Mouse (Mus musculus): ENCODE data around the gene Bag2. TPM values are rescaled to one million over a fixed set of nuclear protein-coding genes. Genes with fewer than 3 reads are reported as not detected.

The Bag2 gene
- 51.8 and 52.3 TPM in 2 replicates for polyA plus RNA-seq (2016; fragmentation: Nextera tagmentation; extraction: Ambion mirVana)

GRCm38 (mm10) chr1:33757491-33758041 lies at the start of gene Bag2:
Gene Bag2 (minus strand): TSS chr1:33757795.
- Histone ChIP-seq H3K4me1 (peaks cover 30% of the 10 kb centered on the region), H3K27me3 (ENCODE audit: poor library complexity, severe bottlenecking) (no peaks in the 10 kb centered on the region), H3K9me3 (no peaks in the 10 kb centered on the region; the same call in 1 of the 2 replicates), H3K36me3 (replicated peaks) (peaks cover 48% of the 10 kb centered on the region), H3K27ac (peak within 1 kb of the TSS; percentile 93), H3K4me3 (peak within 1 kb of the TSS; percentile 78)
- under 1% methylated on average over 58 of the region's 61 CpGs for WGBS
- DNase-seq (ENCODE audit: extremely low spot score, low spot score) = peak; percentile 67

GRCm38 (mm10) chr1:33803323-33803722 lies 45.7 kb upstream of the Bag2 start:
- 98% methylated on average over 2 of the region's 2 CpGs for WGBS
- Histone ChIP-seq H3K4me3 (no peak overlapping the region), H3K4me1 (no peaks in the 10 kb centered on the region), H3K27ac (no peak overlapping the region), H3K27me3 (ENCODE audit: poor library complexity, severe bottlenecking) (no peaks in the 10 kb centered on the region), H3K9me3 (no peaks in the 10 kb centered on the region), H3K36me3 (replicated peaks) (peaks cover 96% of the 10 kb centered on the region)
- DNase-seq (ENCODE audit: extremely low spot score, low spot score) = no peak

GRCm38 (mm10) chr1:33799620-33800019 lies 42.0 kb upstream of the Bag2 start:
- Histone ChIP-seq H3K9me3 (no peaks in the 10 kb centered on the region), H3K27ac (no peak overlapping the region), H3K27me3 (ENCODE audit: poor library complexity, severe bottlenecking) (no peaks in the 10 kb centered on the region), H3K4me1 (no peaks in the 10 kb centered on the region), H3K36me3 (replicated peaks) (peaks cover 97% of the 10 kb centered on the region), H3K4me3 (no peak overlapping the region)
- no peak for DNase-seq (ENCODE audit: extremely low spot score, low spot score)
- 91% methylated on average over 3 of the region's 3 CpGs for WGBS

- Histone ChIP-seq H3K27ac (no peak overlapping the region), H3K4me3 (no peak overlapping the region), H3K4me1 (no peaks in the 10 kb centered on the region), H3K9me3 (no peaks in the 10 kb centered on the region), H3K36me3 (replicated peaks) (peaks cover 38% of the 10 kb centered on the region), H3K27me3 (ENCODE audit: poor library complexity, severe bottlenecking) (no peaks in the 10 kb centered on the region)
- no peak for DNase-seq (ENCODE audit: extremely low spot score, low spot score)
- 80% methylated on average over 3 of the region's 3 CpGs for WGBS
These were observed 30.9 kb upstream of the Bag2 start for GRCm38 (mm10) chr1:33788493-33788892.

GRCm38 (mm10) chr1:33788072-33788471 lies 30.5 kb upstream of the Bag2 start:
- Histone ChIP-seq H3K4me3 (no peak overlapping the region), H3K4me1 (no peaks in the 10 kb centered on the region), H3K9me3 (no peaks in the 10 kb centered on the region), H3K36me3 (replicated peaks) (peaks cover 38% of the 10 kb centered on the region), H3K27me3 (ENCODE audit: poor library complexity, severe bottlenecking) (no peaks in the 10 kb centered on the region), H3K27ac (no peak overlapping the region)
- WGBS = 85% methylated on average over 5 of the region's 5 CpGs
- DNase-seq (ENCODE audit: extremely low spot score, low spot score) = no peak

GRCm38 (mm10) chr1:33784561-33784960 lies 27.0 kb upstream of the Bag2 start:
- H3K36me3 ChIP-seq (replicated peaks) = peaks cover 56% of the 10 kb centered on the region
- H3K27ac ChIP-seq = no peak overlapping the region
- 94% methylated on average over 5 of the region's 5 CpGs for WGBS
- no peaks in the 10 kb centered on the region for H3K4me1 ChIP-seq
- no peak overlapping the region for H3K4me3 ChIP-seq
- no peak for DNase-seq (ENCODE audit: extremely low spot score, low spot score)
- H3K27me3 ChIP-seq (ENCODE audit: poor library complexity, severe bottlenecking) = no peaks in the 10 kb centered on the region
- H3K9me3 ChIP-seq = no peaks in the 10 kb centered on the region

- Histone ChIP-seq H3K4me1 (no peaks in the 10 kb centered on the region), H3K36me3 (replicated peaks) (peaks cover 81% of the 10 kb centered on the region), H3K27ac (no peak overlapping the region), H3K4me3 (no peak overlapping the region), H3K9me3 (no peaks in the 10 kb centered on the region), H3K27me3 (ENCODE audit: poor library complexity, severe bottlenecking) (no peaks in the 10 kb centered on the region)
- no peak for DNase-seq (ENCODE audit: extremely low spot score, low spot score)
- WGBS = 95% methylated on average over 14 of the region's 14 CpGs
These were observed 18.6 kb upstream of the Bag2 start for GRCm38 (mm10) chr1:33776175-33776611.

- 96% methylated on average over 9 of the region's 9 CpGs for WGBS
- H3K4me3 ChIP-seq = no peak overlapping the region
- peaks cover 80% of the 10 kb centered on the region for H3K36me3 ChIP-seq (replicated peaks)
- H3K27ac ChIP-seq = no peak overlapping the region
- no peaks in the 10 kb centered on the region for H3K27me3 ChIP-seq (ENCODE audit: poor library complexity, severe bottlenecking)
- peaks cover 2% of the 10 kb centered on the region for H3K4me1 ChIP-seq
- no peaks in the 10 kb centered on the region for H3K9me3 ChIP-seq
- DNase-seq (ENCODE audit: extremely low spot score, low spot score) = no peak
These were observed 14.5 kb upstream of the Bag2 start for GRCm38 (mm10) chr1:33772106-33772505.

GRCm38 (mm10) chr1:33771621-33772020 lies 14.0 kb upstream of the Bag2 start:
- DNase-seq (ENCODE audit: extremely low spot score, low spot score) = no peak
- H3K9me3 ChIP-seq = no peaks in the 10 kb centered on the region
- WGBS = 96% methylated on average over 10 of the region's 10 CpGs
- H3K4me1 ChIP-seq = peaks cover 7% of the 10 kb centered on the region
- no peaks in the 10 kb centered on the region for H3K27me3 ChIP-seq (ENCODE audit: poor library complexity, severe bottlenecking)
- H3K36me3 ChIP-seq (replicated peaks) = peaks cover 76% of the 10 kb centered on the region
- H3K4me3 ChIP-seq = no peak overlapping the region
- H3K27ac ChIP-seq = no peak overlapping the region

- Histone ChIP-seq H3K4me1 (peaks cover 9% of the 10 kb centered on the region), H3K27ac (no peak overlapping the region), H3K9me3 (no peaks in the 10 kb centered on the region), H3K27me3 (ENCODE audit: poor library complexity, severe bottlenecking) (no peaks in the 10 kb centered on the region), H3K4me3 (no peak overlapping the region), H3K36me3 (replicated peaks) (peaks cover 71% of the 10 kb centered on the region)
- no peak for DNase-seq (ENCODE audit: extremely low spot score, low spot score)
These were observed 11.2 kb upstream of the Bag2 start for GRCm38 (mm10) chr1:33768827-33769226.

GRCm38 (mm10) chr1:33768091-33768787 lies 10.6 kb upstream of the Bag2 start:
- no peaks in the 10 kb centered on the region for H3K9me3 ChIP-seq
- WGBS = 97% methylated on average over 1 of the region's 1 CpGs
- H3K27ac ChIP-seq = no peak overlapping the region
- H3K27me3 ChIP-seq (ENCODE audit: poor library complexity, severe bottlenecking) = no peaks in the 10 kb centered on the region
- no peak for DNase-seq (ENCODE audit: extremely low spot score, low spot score)
- peaks cover 9% of the 10 kb centered on the region for H3K4me1 ChIP-seq
- no peak overlapping the region for H3K4me3 ChIP-seq
- H3K36me3 ChIP-seq (replicated peaks) = peaks cover 74% of the 10 kb centered on the region

GRCm38 (mm10) chr1:33766520-33767508 lies 9.2 kb upstream of the Bag2 start:
- Histone ChIP-seq H3K9me3 (no peaks in the 10 kb centered on the region), H3K27ac (no peak overlapping the region), H3K4me3 (no peak overlapping the region), H3K36me3 (replicated peaks) (peaks cover 67% of the 10 kb centered on the region), H3K27me3 (ENCODE audit: poor library complexity, severe bottlenecking) (no peaks in the 10 kb centered on the region), H3K4me1 (peaks cover 9% of the 10 kb centered on the region)
- WGBS = 76% methylated on average over 16 of the region's 16 CpGs
- no peak for DNase-seq (ENCODE audit: extremely low spot score, low spot score)
